Mouse (Mus musculus): ENCODE measurements around the gene Il6ra.

- TF ChIP-seq CTCF (IDR thresholded peaks at IDR 0.05; ENCODE audit: insufficient read depth, low read depth, low read length) (no peak), POLR2A (IDR thresholded peaks at IDR 0.05; ENCODE audit: insufficient read depth, low read depth, low read length) (no peak)
These were observed 23.1 kb downstream of the Il6ra start for GRCm38 (mm10) chr3:89889841-89890430.

Measured in olfactory bulb, adult 2 months (tissue).